Mouse (Mus musculus) midbrain, embryonic 15.5 days (tissue): ENCODE measurements around the gene Tnfrsf13b. TPM values are rescaled to one million over a fixed set of nuclear protein-coding genes. Genes with fewer than 3 reads are reported as not detected.
"Not testable (repeated sequence)": the region's sequence is repeated elsewhere in the genome, so short reads cannot be mapped to it uniquely, and the experiment has no call there.

Source experiments
- ATAC-seq: fragments of 200-750 bp; cut with Nextera tagmentation; replicated peaks from 2 replicates; pipeline ENCODE4 v1.8.0; 2017; ENCODE audit warnings: moderate TSS enrichment
- H3K27ac ChIP-seq: fragments of 300-500 bp; sonication (generic); 2 replicates; pipeline ENCODE4 v1.5.1; 2015; ENCODE audit warnings: mild to moderate bottlenecking, inconsistent platforms
- H3K27me3 ChIP-seq: fragments of 300-500 bp; sonication (generic); replicated peaks from 2 replicates; pipeline ENCODE4 v1.6.1; 2015; ENCODE audit warnings: inconsistent platforms
- H3K36me3 ChIP-seq: fragments of 300-500 bp; sonication (generic); replicated peaks from 2 replicates; pipeline ENCODE4 v1.6.1; 2015; ENCODE audit warnings: inconsistent platforms
- H3K4me1 ChIP-seq: fragments of 300-500 bp; sonication (generic); 2 replicates; pipeline ENCODE4 v1.6.1; 2015; ENCODE audit warnings: inconsistent platforms
- H3K4me2 ChIP-seq: fragments of 300-500 bp; sonication (generic); 2 replicates; pipeline ENCODE4 v1.6.1; 2015; ENCODE audit warnings: inconsistent platforms, mild to moderate bottlenecking, moderate library complexity
- H3K4me3 ChIP-seq: fragments of 300-500 bp; sonication (generic); 2 replicates; pipeline ENCODE4 v1.5.1; 2015; ENCODE audit warnings: mild to moderate bottlenecking, inconsistent platforms
- H3K9ac ChIP-seq: fragments of 300-500 bp; sonication (generic); 2 replicates; pipeline ENCODE4 v1.6.1; 2015; ENCODE audit warnings: mild to moderate bottlenecking, inconsistent platforms
- H3K9me3 ChIP-seq: fragments of 300-500 bp; sonication (generic); 2 replicates; pipeline ENCODE4 v1.6.1; 2016; ENCODE audit warnings: inconsistent platforms
- WGBS: fragments of 180-500 bp; shearing (Covaris S2); methylation state at CpG from one replicate; pipeline ENCODE4 v1.1.7; 2015; ENCODE audit warnings: mixed read lengths; 5-methylcytosine and 5-hydroxymethylcytosine counted together
- polyA plus RNA-seq: library from polyadenylated mRNA; unstranded; fragments of >200 nt; fragmentation: Nextera tagmentation; extraction: Ambion mirVana; gene quantifications from 2 replicates; pipeline ENCODE4 v1.2.1, GENCODE M21; 2015

Tnfrsf13b gene
- polyA plus RNA-seq, 1 experiment from 2014 or later: 1.1 TPM

DNA sequence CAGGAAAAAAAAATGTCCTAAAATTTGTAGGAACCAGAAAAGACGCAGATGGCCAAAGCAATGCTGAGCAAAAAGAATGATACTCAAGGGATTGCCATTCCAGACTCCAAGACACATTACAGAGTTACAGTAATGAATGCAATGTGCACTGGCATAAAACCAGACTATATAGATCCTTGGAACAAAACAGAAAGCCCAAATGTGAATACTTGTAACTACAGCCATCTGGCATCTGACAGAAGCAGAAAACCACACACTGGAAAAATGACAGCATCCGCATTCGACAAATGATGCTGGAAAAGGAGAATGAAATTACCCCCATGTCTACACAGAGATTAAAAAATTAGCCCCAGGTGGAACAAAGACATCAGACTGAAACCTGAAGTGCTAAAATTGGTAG is 53.8 kb downstream of the Tnfrsf13b start:
- 84% methylated on average over 3 of the region's 3 CpGs for WGBS
- peaks cover 8% of the 10 kb centered on the region; the same call in 1 of the 2 replicates for H3K4me1 ChIP-seq
- ATAC-seq: no peak
- H3K27ac ChIP-seq: no peak overlapping the region
- no peak overlapping the region for H3K9ac ChIP-seq
- no peaks in the 10 kb centered on the region for H3K9me3 ChIP-seq
- H3K4me2 ChIP-seq: no peak overlapping the region
- H3K36me3 ChIP-seq: no peaks in the 10 kb centered on the region
- H3K27me3 ChIP-seq: no peaks in the 10 kb centered on the region
- no peak overlapping the region for H3K4me3 ChIP-seq

DNA sequence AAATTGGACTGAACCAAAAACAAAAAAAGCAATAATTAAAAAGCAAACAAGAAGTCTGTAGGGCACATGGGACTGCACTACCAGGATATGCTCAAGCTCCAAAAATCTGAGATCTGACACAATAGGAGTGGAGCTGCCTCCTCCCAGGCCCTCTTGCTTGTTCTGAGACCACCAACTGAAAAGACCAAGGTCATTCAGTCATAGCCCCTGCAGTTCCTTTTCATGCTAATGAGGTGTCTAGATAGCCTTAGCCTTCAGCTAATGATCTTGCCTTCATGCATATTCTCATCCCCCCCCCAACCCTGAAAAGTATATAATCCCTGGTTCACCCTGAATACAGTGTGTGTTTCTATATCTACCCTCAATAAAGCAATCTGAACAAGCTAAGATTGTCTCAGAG is 55.1 kb downstream of the Tnfrsf13b start:
- no peak overlapping the region for H3K4me3 ChIP-seq
- H3K27me3 ChIP-seq: no peaks in the 10 kb centered on the region
- H3K27ac ChIP-seq: no peak overlapping the region
- no peaks in the 10 kb centered on the region for H3K4me1 ChIP-seq
- no peak overlapping the region for H3K9ac ChIP-seq
- H3K9me3 ChIP-seq: no peaks in the 10 kb centered on the region
- no peak for ATAC-seq
- no peaks in the 10 kb centered on the region for H3K36me3 ChIP-seq
- no peak overlapping the region for H3K4me2 ChIP-seq

DNA sequence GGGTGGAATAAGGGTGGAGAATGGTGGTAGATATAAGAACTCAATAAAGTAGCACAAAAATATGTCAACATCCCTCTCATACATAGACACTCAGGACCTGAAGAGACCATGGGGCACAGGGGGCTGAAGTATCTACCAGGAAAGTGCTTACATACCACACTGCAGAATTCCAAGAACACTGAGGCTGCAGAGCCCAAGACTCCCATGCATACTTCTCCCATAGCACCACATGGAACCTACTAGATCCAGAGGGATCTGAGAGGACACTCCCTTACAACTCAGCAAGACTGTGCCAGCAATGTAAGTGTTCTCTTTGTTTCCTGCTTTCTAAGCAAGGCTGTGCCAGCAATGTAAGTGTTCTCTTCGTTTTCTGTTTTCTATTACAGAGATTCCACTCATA is 57.3 kb downstream of the Tnfrsf13b start:
- H3K4me2 ChIP-seq: no peak overlapping the region
- no peaks in the 10 kb centered on the region for H3K4me1 ChIP-seq
- no peak for ATAC-seq
- no peaks in the 10 kb centered on the region for H3K9me3 ChIP-seq
- H3K27me3 ChIP-seq: no peaks in the 10 kb centered on the region
- no peaks in the 10 kb centered on the region for H3K36me3 ChIP-seq
- H3K27ac ChIP-seq: no peak overlapping the region
- 91% methylated on average over 1 of the region's 1 CpGs for WGBS
- H3K4me3 ChIP-seq: no peak overlapping the region
- no peak overlapping the region for H3K9ac ChIP-seq

DNA sequence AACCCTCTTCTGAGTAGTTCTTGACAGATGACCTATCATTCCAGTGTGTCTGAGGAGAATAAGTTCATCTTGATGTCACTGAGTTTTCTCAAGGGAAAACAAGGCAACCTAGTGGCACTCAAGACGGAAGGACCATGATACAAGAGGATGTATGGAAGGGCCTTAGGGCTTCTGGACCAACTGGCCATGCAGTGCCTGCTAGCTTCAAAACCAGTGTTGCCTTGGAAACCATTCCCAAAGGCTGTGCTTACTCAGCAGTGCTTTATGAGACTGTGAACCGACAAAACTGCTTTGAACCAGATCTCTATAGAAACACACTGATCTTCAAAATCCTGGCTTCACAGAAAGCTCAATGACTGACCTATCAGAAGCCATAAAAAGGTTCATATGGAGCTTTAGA is 64.2 kb downstream of the Tnfrsf13b start:
- Histone ChIP-seq H3K4me1 (no peaks in the 10 kb centered on the region), H3K4me3 (no peak overlapping the region), H3K9ac (no peak overlapping the region), H3K27me3 (no peaks in the 10 kb centered on the region; the same call in 1 of the 2 replicates), H3K9me3 (no peaks in the 10 kb centered on the region), H3K27ac (no peak overlapping the region), H3K36me3 (no peaks in the 10 kb centered on the region), H3K4me2 (no peak overlapping the region)
- ATAC-seq: no peak
- 39% methylated on average over 2 of the region's 2 CpGs for WGBS

DNA sequence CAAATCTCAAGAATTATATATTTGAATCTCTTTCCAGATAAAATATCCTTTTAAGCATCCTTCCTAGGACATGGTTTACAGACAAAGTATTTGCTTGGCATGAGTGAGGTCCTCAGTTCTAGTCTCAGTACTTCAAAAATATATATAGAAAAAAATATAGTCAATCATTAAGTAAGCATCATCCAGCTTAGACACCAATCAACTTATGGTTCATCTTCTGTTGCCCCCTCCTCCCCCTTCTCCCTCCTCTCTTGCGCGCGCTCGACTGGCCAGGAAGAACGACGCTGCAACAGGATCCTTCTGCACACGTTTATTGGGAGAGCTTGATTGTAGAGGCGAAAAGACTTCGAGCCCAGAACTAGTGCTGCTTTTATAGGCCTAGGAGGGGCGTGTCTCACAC is 65.6 kb downstream of the Tnfrsf13b start:
- H3K27ac ChIP-seq, ATAC-seq, H3K9ac ChIP-seq, H3K27me3 ChIP-seq, H3K36me3 ChIP-seq, H3K4me1 ChIP-seq, H3K4me2 ChIP-seq, H3K4me3 ChIP-seq, H3K9me3 ChIP-seq: not testable (repeated sequence)
- WGBS: 92% methylated on average over 7 of the region's 10 CpGs

DNA sequence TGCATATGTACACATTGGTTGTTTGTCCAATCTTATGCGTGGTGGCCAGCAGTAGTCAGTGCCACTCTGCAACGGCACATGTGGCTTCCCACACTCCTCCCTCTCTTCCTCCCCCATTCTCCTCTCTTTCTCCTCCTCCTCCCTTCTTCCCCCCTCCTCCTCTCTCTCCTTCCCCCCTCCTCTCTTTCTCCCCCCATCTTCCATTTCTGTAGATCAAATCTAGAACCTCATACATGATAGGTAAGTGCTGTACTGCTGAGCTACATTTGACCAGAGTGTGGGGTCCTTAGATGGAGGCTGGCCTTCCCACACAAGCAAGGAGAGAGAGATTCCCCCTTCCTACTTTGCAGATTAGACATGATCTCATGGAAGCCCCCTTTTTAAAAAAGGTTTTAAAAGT is 66.2 kb downstream of the Tnfrsf13b start:
- Histone ChIP-seq H3K9me3 (no peaks in the 10 kb centered on the region), H3K4me2 (no peak overlapping the region), H3K27me3 (no peaks in the 10 kb centered on the region; the same call in 1 of the 2 replicates), H3K36me3 (no peaks in the 10 kb centered on the region), H3K27ac (no peak overlapping the region), H3K9ac (no peak overlapping the region), H3K4me1 (no peaks in the 10 kb centered on the region), H3K4me3 (no peak overlapping the region)
- 100% methylated on average over 2 of the region's 2 CpGs for WGBS
- ATAC-seq: no peak

DNA sequence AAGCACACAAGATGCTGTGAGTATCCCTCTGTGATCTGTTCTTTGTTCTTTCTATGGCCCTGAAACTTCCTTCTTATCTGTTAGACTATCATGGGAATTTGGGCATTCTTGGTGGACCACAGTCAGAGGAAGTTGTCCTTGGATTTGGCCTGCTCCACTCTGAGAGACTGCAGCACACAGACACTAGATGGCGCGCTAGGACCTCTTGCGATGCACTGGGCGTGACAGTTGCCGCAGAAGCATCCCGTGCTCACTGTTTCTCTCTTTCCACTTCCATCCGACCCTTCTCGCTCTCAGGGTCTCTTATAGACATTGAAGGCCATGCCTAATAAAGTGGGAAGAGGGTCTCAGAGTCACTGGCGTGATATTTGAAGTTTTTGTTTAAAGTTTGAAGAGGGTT is 66.8 kb downstream of the Tnfrsf13b start:
- Histone ChIP-seq H3K4me2 (no peak overlapping the region), H3K4me3 (no peak overlapping the region), H3K27ac (no peak overlapping the region), H3K9ac (no peak overlapping the region), H3K4me1 (no peaks in the 10 kb centered on the region), H3K27me3 (no peaks in the 10 kb centered on the region; the same call in 1 of the 2 replicates), H3K36me3 (no peaks in the 10 kb centered on the region), H3K9me3 (no peaks in the 10 kb centered on the region)
- no peak for ATAC-seq
- 14% methylated on average over 9 of the region's 9 CpGs for WGBS

DNA sequence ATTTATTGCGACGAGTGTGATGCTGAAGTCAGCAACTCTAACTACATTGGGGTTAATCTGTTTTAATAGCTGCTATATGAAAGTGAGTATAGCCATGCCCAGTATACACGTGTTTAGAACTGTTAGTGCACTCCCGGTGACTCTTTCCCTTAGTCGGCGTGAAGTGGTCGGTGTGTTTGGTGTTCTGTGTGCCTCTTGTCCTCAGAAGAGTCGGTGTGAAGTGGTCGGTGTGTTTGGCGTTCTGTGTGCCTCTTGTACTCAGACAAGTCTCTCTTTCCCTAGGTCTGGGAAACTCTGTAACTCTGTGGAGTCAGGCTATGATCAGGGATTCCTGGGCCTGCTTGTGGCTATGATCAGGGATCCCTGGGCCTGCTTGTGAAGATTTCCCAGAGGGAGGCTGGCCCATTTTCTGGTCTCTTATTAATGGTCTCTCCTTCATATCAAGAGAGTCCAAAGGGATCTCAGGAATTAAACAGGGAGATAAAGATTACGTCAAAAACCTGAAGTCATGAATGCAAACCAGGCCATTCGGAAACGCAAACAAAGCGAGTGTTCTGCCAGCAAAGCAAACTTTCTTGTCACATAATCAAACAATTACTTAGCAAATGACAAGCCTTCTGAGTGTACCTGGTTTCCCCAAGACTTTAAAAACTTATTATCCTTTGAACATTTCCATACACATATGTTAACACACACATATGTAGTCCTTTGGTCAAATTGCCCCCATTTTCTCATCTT is 70.2 kb downstream of the Tnfrsf13b start:
- no peaks in the 10 kb centered on the region for H3K36me3 ChIP-seq
- no peak overlapping the region for H3K9ac ChIP-seq
- H3K4me2 ChIP-seq: no peak overlapping the region
- ATAC-seq: no peak
- H3K9me3 ChIP-seq: no peaks in the 10 kb centered on the region
- H3K27me3 ChIP-seq: no peaks in the 10 kb centered on the region; the same call in 1 of the 2 replicates
- H3K27ac ChIP-seq: no peak overlapping the region
- no peaks in the 10 kb centered on the region for H3K4me1 ChIP-seq
- no peak overlapping the region for H3K4me3 ChIP-seq
- WGBS: 86% methylated on average over 14 of the region's 14 CpGs

DNA sequence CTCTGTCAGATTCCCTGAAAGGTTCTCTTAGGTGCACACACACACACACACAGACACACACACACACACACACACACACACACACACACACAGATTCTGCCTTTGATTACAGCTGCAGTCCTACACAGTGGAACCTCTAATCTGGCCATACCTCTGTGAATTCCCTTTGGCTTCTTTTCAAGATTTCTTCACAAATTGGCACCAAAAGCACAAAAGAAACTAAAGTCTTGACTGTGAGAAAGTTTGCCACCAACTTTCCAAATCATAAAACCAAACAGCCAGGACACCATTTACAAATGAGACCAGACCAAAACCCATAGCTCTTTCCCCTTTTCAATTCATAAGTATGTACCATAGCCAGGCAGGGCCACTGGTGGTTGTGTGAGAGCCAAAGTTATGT is 71.4 kb downstream of the Tnfrsf13b start:
- H3K4me3 ChIP-seq: no peak overlapping the region
- no peaks in the 10 kb centered on the region for H3K9me3 ChIP-seq
- H3K9ac ChIP-seq: no peak overlapping the region
- H3K27ac ChIP-seq: no peak overlapping the region
- no peaks in the 10 kb centered on the region for H3K36me3 ChIP-seq
- H3K4me1 ChIP-seq: no peaks in the 10 kb centered on the region
- H3K27me3 ChIP-seq: no peaks in the 10 kb centered on the region; the same call in 1 of the 2 replicates
- no peak overlapping the region for H3K4me2 ChIP-seq
- no peak for ATAC-seq

Other genes starting within 250 kb of the Tnfrsf13b start
- gene Tmem11, start 247.5 kb upstream of the Tnfrsf13b start, polyA plus RNA-seq: 58.4 and 61.0 TPM in 2 replicates
- 31.6 and 39.2 TPM in 2 replicates for gene Natd1, start 212.0 kb upstream of the Tnfrsf13b start, polyA plus RNA-seq
- 32.0 and 34.0 TPM in 2 replicates for gene Map2k3, start 194.7 kb upstream of the Tnfrsf13b start, polyA plus RNA-seq
- gene Kcnj12, start 104.2 kb upstream of the Tnfrsf13b start, polyA plus RNA-seq: 4.6 and 4.7 TPM in 2 replicates
- 442 and 456 TPM in 2 replicates for gene Usp22, start 48.3 kb downstream of the Tnfrsf13b start, polyA plus RNA-seq
- gene Aldh3a1, start 80.8 kb downstream of the Tnfrsf13b start, polyA plus RNA-seq: 0.19 TPM in 1 of 2 replicates, not detected in the other
- 27.0 and 27.3 TPM in 2 replicates for gene Aldh3a2, start 140.7 kb downstream of the Tnfrsf13b start, polyA plus RNA-seq
- not detected in 2 replicates for gene Slc47a2, start 216.1 kb downstream of the Tnfrsf13b start, polyA plus RNA-seq